Mouse (Mus musculus) layer of hippocampus, postnatal 10 days (tissue): ENCODE data around the gene Gse1. TPM values are rescaled to one million over a fixed set of nuclear protein-coding genes. Genes with fewer than 3 reads are reported as not detected.

Source experiments
- DNase-seq, 2 experiments: peaks; one replicate each; pipeline ENCODE4 v3.0.0; 2021; ENCODE audit warnings: low spot score in 2 of 2
- total RNA-seq, 2 experiments: library from RNA; stranded (reverse); gene quantifications; 2 replicates each; pipeline ENCODE4 v1.2.3; 2021

The Gse1 gene
- total RNA-seq, 2 experiments from 2014 or later = 65.0 to 79.3 TPM

- DNase-seq = no peak
Measured at GRCm38 (mm10) chr8:120563348-120563724, 335.1 kb downstream of the Gse1 start.

GRCm38 (mm10) chr8:120563851-120564837 is 335.9 kb downstream of the Gse1 start:
- peak; percentile 76 to 78 for DNase-seq

- DNase-seq = no peak
Measured at GRCm38 (mm10) chr8:120565151-120565711, 337.0 kb downstream of the Gse1 start.

GRCm38 (mm10) chr8:120566681-120567080 is 338.4 kb downstream of the Gse1 start:
- DNase-seq = no peak

- DNase-seq = no peak
Measured at GRCm38 (mm10) chr8:120567731-120568130, 339.5 kb downstream of the Gse1 start.

- no peak for DNase-seq
Measured at GRCm38 (mm10) chr8:120568164-120568798, 340.0 kb downstream of the Gse1 start.

- no peak for DNase-seq
Measured at GRCm38 (mm10) chr8:120569123-120569522, 340.9 kb downstream of the Gse1 start.

GRCm38 (mm10) chr8:120569939-120570715 is 341.9 kb downstream of the Gse1 start:
- DNase-seq = peak; percentile 86 to 88

- DNase-seq = no peak
Measured at GRCm38 (mm10) chr8:120571561-120571960, 343.3 kb downstream of the Gse1 start.

- DNase-seq = peak in 1 of 2 experiments; percentile 71
Measured at GRCm38 (mm10) chr8:120572534-120572933, 344.3 kb downstream of the Gse1 start.

- no peak for DNase-seq
Measured at GRCm38 (mm10) chr8:120573866-120574265, 345.6 kb downstream of the Gse1 start.

GRCm38 (mm10) chr8:120574941-120575340 is 346.7 kb downstream of the Gse1 start:
- no peak for DNase-seq

- DNase-seq = no peak
Measured at GRCm38 (mm10) chr8:120575801-120576200, 347.5 kb downstream of the Gse1 start.

- no peak for DNase-seq
Measured at GRCm38 (mm10) chr8:120577821-120578220, 349.6 kb downstream of the Gse1 start.

GRCm38 (mm10) chr8:120580336-120581000 is 352.2 kb downstream of the Gse1 start:
- peak; percentile 38 to 49 for DNase-seq

GRCm38 (mm10) chr8:120581329-120581728 is 353.1 kb downstream of the Gse1 start:
- DNase-seq = no peak

- no peak for DNase-seq
Measured at GRCm38 (mm10) chr8:120581811-120582210, 353.6 kb downstream of the Gse1 start.

GRCm38 (mm10) chr8:120585521-120585920 is 357.3 kb downstream of the Gse1 start:
- no peak for DNase-seq

GRCm38 (mm10) chr8:120588908-120589771 is 360.9 kb downstream of the Gse1 start, which contains the start of gene Gins2:
TSS of gene Gins2 (minus strand) at chr8:120589304.
- DNase-seq = peak; percentile 98 to 99
